Mouse (Mus musculus): ENCODE measurements around the gene Gm10295. TPM values are rescaled to one million over a fixed set of nuclear protein-coding genes. Genes with fewer than 3 reads are reported as not detected.

The Gm10295 gene
- polyA plus RNA-seq, 1 experiment: not detected

DNA sequence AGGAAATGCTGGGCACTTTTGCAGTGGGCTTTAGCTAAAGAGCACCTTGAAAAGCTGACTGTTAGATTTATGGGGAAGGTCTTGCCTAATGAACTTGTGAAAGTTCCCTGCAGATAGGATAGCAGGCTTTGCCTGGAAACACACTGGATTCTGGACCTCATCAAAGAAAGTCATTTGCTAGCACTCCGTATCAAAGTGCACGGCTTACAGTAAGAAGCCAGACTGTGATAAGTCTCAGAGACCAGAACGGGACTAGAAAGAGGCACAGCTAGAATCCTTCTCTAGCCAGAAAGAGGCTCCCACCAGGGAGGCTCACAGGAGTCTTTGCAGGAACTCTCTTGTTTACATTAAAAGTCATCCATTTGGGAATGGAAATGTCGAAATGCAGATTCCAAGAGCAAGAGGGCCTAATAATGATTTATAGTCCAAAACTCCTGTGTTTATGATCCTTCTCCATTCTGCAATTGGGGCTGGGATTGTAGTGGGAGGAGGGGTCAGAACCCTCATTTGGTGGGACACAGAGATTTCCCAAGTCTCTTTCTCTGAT, 41.6 kb upstream of the Gm10295 start:
- no peak for TF ChIP-seq FOSL1 (IDR thresholded peaks at IDR 0.05; ENCODE audit: insufficient read depth, low read length, poor library complexity, severe bottlenecking)
- no peak for TF ChIP-seq CTCF (IDR thresholded peaks at IDR 0.05; ENCODE audit: control insufficient read depth, insufficient read depth, insufficient read length)
- no peak for TF ChIP-seq USF1 (IDR thresholded peaks at IDR 0.05; ENCODE audit: low read depth)
- TF ChIP-seq MYOG (IDR thresholded peaks at IDR 0.05; ENCODE audit: control insufficient read depth, extremely low read depth, insufficient read length): no peak
- no peak for TF ChIP-seq MAX (IDR thresholded peaks at IDR 0.05)
- no peak for TF ChIP-seq MYOD1 (IDR thresholded peaks at IDR 0.05; ENCODE audit: control insufficient read depth, insufficient read length, low read depth)
- no peaks in the 10 kb centered on the region for H3K27me3 ChIP-seq (ENCODE audit: control insufficient read depth, insufficient read depth, insufficient read length)
- no peaks in the 10 kb centered on the region for H3K79me2 ChIP-seq (ENCODE audit: control insufficient read depth, insufficient read depth)
- no peaks in the 10 kb centered on the region for H3K79me3 ChIP-seq (ENCODE audit: low read depth)
- H3K36me3 ChIP-seq (ENCODE audit: control insufficient read depth, insufficient read depth): no peaks in the 10 kb centered on the region
- no peak overlapping the region for H3ac ChIP-seq (ENCODE audit: control insufficient read depth, insufficient read length, low read depth)
- no peak overlapping the region for H3K4me3 ChIP-seq (ENCODE audit: insufficient read depth, poor library complexity, severe bottlenecking)

- Histone ChIP-seq H3K36me3 (ENCODE audit: control insufficient read depth, insufficient read depth) (no peaks in the 10 kb centered on the region), H3K4me3 (ENCODE audit: insufficient read depth, poor library complexity, severe bottlenecking) (no peak overlapping the region), H3K79me3 (ENCODE audit: low read depth) (no peaks in the 10 kb centered on the region), H3K27me3 (ENCODE audit: control insufficient read depth, insufficient read depth, insufficient read length) (no peaks in the 10 kb centered on the region), H3K79me2 (ENCODE audit: control insufficient read depth, insufficient read depth) (no peaks in the 10 kb centered on the region), H3ac (ENCODE audit: control insufficient read depth, insufficient read length, low read depth) (no peak overlapping the region)
- TF ChIP-seq MYOG (IDR thresholded peaks at IDR 0.05; ENCODE audit: control insufficient read depth, extremely low read depth, insufficient read length): no peak
- no peak for TF ChIP-seq CTCF (IDR thresholded peaks at IDR 0.05; ENCODE audit: control insufficient read depth, insufficient read depth, insufficient read length)
- TF ChIP-seq FOSL1 (IDR thresholded peaks at IDR 0.05; ENCODE audit: insufficient read depth, low read length, poor library complexity, severe bottlenecking): no peak
- TF ChIP-seq USF1 (IDR thresholded peaks at IDR 0.05; ENCODE audit: low read depth): no peak
- no peak for TF ChIP-seq MYOD1 (IDR thresholded peaks at IDR 0.05; ENCODE audit: control insufficient read depth, insufficient read length, low read depth)
- TF ChIP-seq MAX (IDR thresholded peaks at IDR 0.05): no peak
- no peak for TF ChIP-seq CEBPB (IDR thresholded peaks at IDR 0.05; ENCODE audit: low read depth)
These were observed 40.0 kb upstream of the Gm10295 start for GRCm38 (mm10) chr7:71391333-71391732.

- Histone ChIP-seq H3K4me3 (ENCODE audit: insufficient read depth, poor library complexity, severe bottlenecking) (no peak overlapping the region), H3ac (ENCODE audit: control insufficient read depth, insufficient read length, low read depth) (no peak overlapping the region), H3K79me2 (ENCODE audit: control insufficient read depth, insufficient read depth) (no peaks in the 10 kb centered on the region), H3K36me3 (ENCODE audit: control insufficient read depth, insufficient read depth) (no peaks in the 10 kb centered on the region), H3K27me3 (ENCODE audit: control insufficient read depth, insufficient read depth, insufficient read length) (no peaks in the 10 kb centered on the region), H3K79me3 (ENCODE audit: low read depth) (no peaks in the 10 kb centered on the region)
- TF ChIP-seq CTCF (IDR thresholded peaks at IDR 0.05; ENCODE audit: control insufficient read depth, insufficient read depth, insufficient read length) (no peak), FOSL1 (IDR thresholded peaks at IDR 0.05; ENCODE audit: insufficient read depth, low read length, poor library complexity, severe bottlenecking) (no peak), USF1 (IDR thresholded peaks at IDR 0.05; ENCODE audit: low read depth) (no peak), CEBPB (IDR thresholded peaks at IDR 0.05; ENCODE audit: low read depth) (no peak), MAX (IDR thresholded peaks at IDR 0.05) (no peak), MYOD1 (IDR thresholded peaks at IDR 0.05; ENCODE audit: control insufficient read depth, insufficient read length, low read depth) (no peak), MYOG (IDR thresholded peaks at IDR 0.05; ENCODE audit: control insufficient read depth, extremely low read depth, insufficient read length) (no peak)
These were observed 39.0 kb upstream of the Gm10295 start for GRCm38 (mm10) chr7:71390291-71390690.

DNA sequence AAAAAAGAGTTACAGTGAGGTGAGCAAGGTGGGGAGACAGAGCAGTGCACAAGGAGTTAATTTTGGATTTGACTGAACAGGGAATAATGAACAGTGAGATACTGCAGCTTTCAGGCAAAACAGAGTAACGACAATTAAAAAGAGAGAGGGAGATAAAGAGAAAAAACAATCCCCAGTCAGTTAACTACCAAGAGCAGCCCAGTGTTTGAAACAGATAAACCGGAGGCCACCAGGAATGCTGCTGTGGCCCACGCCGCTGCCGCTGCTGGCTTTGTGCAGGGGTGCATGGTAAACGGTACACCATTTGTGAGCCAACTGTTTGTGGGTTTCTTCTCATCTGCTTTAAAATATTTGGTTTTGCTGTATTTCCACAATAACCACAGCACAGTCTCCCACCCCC, 34.8 kb upstream of the Gm10295 start:
- TF ChIP-seq MAX (IDR thresholded peaks at IDR 0.05) (no peak), USF1 (IDR thresholded peaks at IDR 0.05; ENCODE audit: low read depth) (no peak), FOSL1 (IDR thresholded peaks at IDR 0.05; ENCODE audit: insufficient read depth, low read length, poor library complexity, severe bottlenecking) (no peak), CTCF (IDR thresholded peaks at IDR 0.05; ENCODE audit: control insufficient read depth, insufficient read depth, insufficient read length) (no peak), MYOG (IDR thresholded peaks at IDR 0.05; ENCODE audit: control insufficient read depth, extremely low read depth, insufficient read length) (no peak), CEBPB (IDR thresholded peaks at IDR 0.05; ENCODE audit: low read depth) (no peak), MYOD1 (IDR thresholded peaks at IDR 0.05; ENCODE audit: control insufficient read depth, insufficient read length, low read depth) (no peak)
- Histone ChIP-seq H3K79me2 (ENCODE audit: control insufficient read depth, insufficient read depth) (no peaks in the 10 kb centered on the region), H3K27me3 (ENCODE audit: control insufficient read depth, insufficient read depth, insufficient read length) (no peaks in the 10 kb centered on the region), H3K4me3 (ENCODE audit: insufficient read depth, poor library complexity, severe bottlenecking) (no peak overlapping the region), H3ac (ENCODE audit: control insufficient read depth, insufficient read length, low read depth) (no peak overlapping the region), H3K36me3 (ENCODE audit: control insufficient read depth, insufficient read depth) (no peaks in the 10 kb centered on the region), H3K79me3 (ENCODE audit: low read depth) (no peaks in the 10 kb centered on the region)

GRCm38 (mm10) chr7:71384921-71385320, 33.6 kb upstream of the Gm10295 start:
- Histone ChIP-seq H3K27me3 (ENCODE audit: control insufficient read depth, insufficient read depth, insufficient read length) (no peaks in the 10 kb centered on the region), H3K79me3 (ENCODE audit: low read depth) (no peaks in the 10 kb centered on the region), H3ac (ENCODE audit: control insufficient read depth, insufficient read length, low read depth) (no peak overlapping the region), H3K79me2 (ENCODE audit: control insufficient read depth, insufficient read depth) (no peaks in the 10 kb centered on the region), H3K36me3 (ENCODE audit: control insufficient read depth, insufficient read depth) (no peaks in the 10 kb centered on the region), H3K4me3 (ENCODE audit: insufficient read depth, poor library complexity, severe bottlenecking) (no peak overlapping the region)
- TF ChIP-seq CEBPB (IDR thresholded peaks at IDR 0.05; ENCODE audit: low read depth) (no peak), MYOG (IDR thresholded peaks at IDR 0.05; ENCODE audit: control insufficient read depth, extremely low read depth, insufficient read length) (no peak), MAX (IDR thresholded peaks at IDR 0.05) (no peak), CTCF (IDR thresholded peaks at IDR 0.05; ENCODE audit: control insufficient read depth, insufficient read depth, insufficient read length) (no peak), USF1 (IDR thresholded peaks at IDR 0.05; ENCODE audit: low read depth) (no peak), FOSL1 (IDR thresholded peaks at IDR 0.05; ENCODE audit: insufficient read depth, low read length, poor library complexity, severe bottlenecking) (no peak), MYOD1 (IDR thresholded peaks at IDR 0.05; ENCODE audit: control insufficient read depth, insufficient read length, low read depth) (no peak)
